Mouse (Mus musculus) bone marrow macrophage, adult 2 months (primary cell): ENCODE measurements around the gene Olfr411.

Experiments
- CTCF ChIP-seq: IDR thresholded peaks from 2 replicates; pipeline ENCODE4 v1.5.1; 2012; ENCODE audit warnings: low read depth, mild to moderate bottlenecking, low read length, moderate library complexity
- POLR2A ChIP-seq: IDR thresholded peaks from 2 replicates; pipeline ENCODE4 v1.6.1; 2012; ENCODE audit warnings: mild to moderate bottlenecking, low read depth, low read length, borderline replicate concordance

GRCm38 (mm10) chr11:74352550-74352949 is at the start of gene Olfr411:
- TF ChIP-seq CTCF (no peak), POLR2A (no peak)
